Mouse (Mus musculus): ENCODE measurements around the gene Gm9844. TPM values are rescaled to one million over a fixed set of nuclear protein-coding genes. Genes with fewer than 3 reads are reported as not detected.
A peak's percentile ranks its signal among the peaks of the same experiment; 100 is the strongest.

Gene Gm9844
- polyA plus RNA-seq, 1 experiment = 13.5 TPM

- H3K27ac ChIP-seq (ENCODE audit: insufficient read depth, low read length) = no peak overlapping the region
- H3K4me1 ChIP-seq (ENCODE audit: control insufficient read depth, insufficient read depth, low read length) = no peaks in the 10 kb centered on the region
- TF ChIP-seq POLR2A (IDR thresholded peaks at IDR 0.05; ENCODE audit: extremely low read depth, insufficient read depth, low read length) (no peak), CTCF (IDR thresholded peaks at IDR 0.05; ENCODE audit: extremely low read depth, insufficient read depth, low read length) (no peak)
Measured at GRCm38 (mm10) chr7:24896269-24896668, 34.3 kb downstream of the Gm9844 start.

GRCm38 (mm10) chr7:24897224-24897623 lies 35.2 kb downstream of the Gm9844 start, which contains the start of gene Cd79a:
TSS of gene Cd79a (plus strand) at chr7:24897381.
- TF ChIP-seq CTCF (IDR thresholded peaks at IDR 0.05; ENCODE audit: extremely low read depth, insufficient read depth, low read length) (no peak), POLR2A (IDR thresholded peaks at IDR 0.05; ENCODE audit: extremely low read depth, insufficient read depth, low read length) (no peak)
- H3K27ac ChIP-seq (ENCODE audit: insufficient read depth, low read length) = no peak within 1 kb of the TSS
- no peak within 1 kb of the TSS for H3K4me3 ChIP-seq (ENCODE audit: insufficient read depth, low read length)
- no peaks in the 10 kb centered on the region for H3K4me1 ChIP-seq (ENCODE audit: control insufficient read depth, insufficient read depth, low read length)

More at GRCm38 (mm10) chr7:24896269-24896668, 34.3 kb downstream of the Gm9844 start:
- H3K4me3 ChIP-seq (ENCODE audit: insufficient read depth, low read length) = no peak overlapping the region

GRCm38 (mm10) chr7:24897959-24898358 lies 35.9 kb downstream of the Gm9844 start:
- no peak overlapping the region for H3K27ac ChIP-seq (ENCODE audit: insufficient read depth, low read length)
- no peak overlapping the region for H3K4me3 ChIP-seq (ENCODE audit: insufficient read depth, low read length)
- H3K4me1 ChIP-seq (ENCODE audit: control insufficient read depth, insufficient read depth, low read length) = no peaks in the 10 kb centered on the region
- no peak for TF ChIP-seq POLR2A (IDR thresholded peaks at IDR 0.05; ENCODE audit: extremely low read depth, insufficient read depth, low read length)
- no peak for TF ChIP-seq CTCF (IDR thresholded peaks at IDR 0.05; ENCODE audit: extremely low read depth, insufficient read depth, low read length)

GRCm38 (mm10) chr7:24901114-24901513 lies 39.1 kb downstream of the Gm9844 start:
- TF ChIP-seq POLR2A (IDR thresholded peaks at IDR 0.05; ENCODE audit: extremely low read depth, insufficient read depth, low read length) (no peak), CTCF (IDR thresholded peaks at IDR 0.05; ENCODE audit: extremely low read depth, insufficient read depth, low read length) (no peak)
- no peak overlapping the region for H3K27ac ChIP-seq (ENCODE audit: insufficient read depth, low read length)
- peaks cover 2% of the 10 kb centered on the region; the same call in 1 of the 2 replicates for H3K4me1 ChIP-seq (ENCODE audit: control insufficient read depth, insufficient read depth, low read length)
- no peak overlapping the region for H3K4me3 ChIP-seq (ENCODE audit: insufficient read depth, low read length)

GRCm38 (mm10) chr7:24901842-24902241 lies 39.8 kb downstream of the Gm9844 start:
- H3K4me3 ChIP-seq (ENCODE audit: insufficient read depth, low read length) = no peak overlapping the region
- H3K4me1 ChIP-seq (ENCODE audit: control insufficient read depth, insufficient read depth, low read length) = peaks cover 2% of the 10 kb centered on the region
- H3K27ac ChIP-seq (ENCODE audit: insufficient read depth, low read length) = no peak overlapping the region
- TF ChIP-seq POLR2A (IDR thresholded peaks at IDR 0.05; ENCODE audit: extremely low read depth, insufficient read depth, low read length) (no peak), CTCF (IDR thresholded peaks at IDR 0.05; ENCODE audit: extremely low read depth, insufficient read depth, low read length) (no peak)

GRCm38 (mm10) chr7:24902264-24902629 lies 40.2 kb downstream of the Gm9844 start:
- TF ChIP-seq POLR2A (IDR thresholded peaks at IDR 0.05; ENCODE audit: extremely low read depth, insufficient read depth, low read length) (no peak), CTCF (IDR thresholded peaks at IDR 0.05; ENCODE audit: extremely low read depth, insufficient read depth, low read length) (no peak)
- 0 out of 2 replicates have a peak overlapping the region, but pooled peaks have one; percentile 50 for H3K4me3 ChIP-seq (ENCODE audit: insufficient read depth, low read length)

GRCm38 (mm10) chr7:24902630-24903443 lies 40.8 kb downstream of the Gm9844 start, which contains the start of gene Arhgef1:
TSS of gene Arhgef1 (plus strand) at chr7:24902912.
- TF ChIP-seq CTCF (IDR thresholded peaks at IDR 0.05; ENCODE audit: extremely low read depth, insufficient read depth, low read length) (no peak), POLR2A (IDR thresholded peaks at IDR 0.05; ENCODE audit: extremely low read depth, insufficient read depth, low read length) (no peak)
- Histone ChIP-seq H3K4me3 (ENCODE audit: insufficient read depth, low read length) (peak within 1 kb of the TSS; percentile 50), H3K4me1 (ENCODE audit: control insufficient read depth, insufficient read depth, low read length) (peaks cover 2% of the 10 kb centered on the region)

More at GRCm38 (mm10) chr7:24902264-24902629, 40.2 kb downstream of the Gm9844 start:
- peak overlapping the region; percentile 27; the same call in 1 of the 2 replicates for H3K27ac ChIP-seq (ENCODE audit: insufficient read depth, low read length)
- H3K4me1 ChIP-seq (ENCODE audit: control insufficient read depth, insufficient read depth, low read length) = peaks cover 2% of the 10 kb centered on the region

GRCm38 (mm10) chr7:24903444-24903825 lies 41.4 kb downstream of the Gm9844 start:
- H3K27ac ChIP-seq (ENCODE audit: insufficient read depth, low read length) = no peak overlapping the region
- peak overlapping the region; percentile 50 for H3K4me3 ChIP-seq (ENCODE audit: insufficient read depth, low read length)
- no peak for TF ChIP-seq POLR2A (IDR thresholded peaks at IDR 0.05; ENCODE audit: extremely low read depth, insufficient read depth, low read length)
- no peak for TF ChIP-seq CTCF (IDR thresholded peaks at IDR 0.05; ENCODE audit: extremely low read depth, insufficient read depth, low read length)
- peaks cover 2% of the 10 kb centered on the region for H3K4me1 ChIP-seq (ENCODE audit: control insufficient read depth, insufficient read depth, low read length)

More at GRCm38 (mm10) chr7:24902630-24903443, 40.8 kb downstream of the Gm9844 start, which contains the start of gene Arhgef1:
- peak within 1 kb of the TSS; percentile 53 for H3K27ac ChIP-seq (ENCODE audit: insufficient read depth, low read length)

GRCm38 (mm10) chr7:24904070-24904483 lies 42.1 kb downstream of the Gm9844 start:
- H3K27ac ChIP-seq (ENCODE audit: insufficient read depth, low read length) = no peak overlapping the region
- H3K4me3 ChIP-seq (ENCODE audit: insufficient read depth, low read length) = peak overlapping the region; percentile 43
- H3K4me1 ChIP-seq (ENCODE audit: control insufficient read depth, insufficient read depth, low read length) = peaks cover 2% of the 10 kb centered on the region
- no peak; the same call in none of the 2 replicates for TF ChIP-seq POLR2A (IDR thresholded peaks at IDR 0.05; ENCODE audit: extremely low read depth, insufficient read depth, low read length)
- TF ChIP-seq CTCF (IDR thresholded peaks at IDR 0.05; ENCODE audit: extremely low read depth, insufficient read depth, low read length) = no peak
